Mouse (Mus musculus) embryo, embryonic 9.5 days (tissue): ENCODE data around the gene Pomgnt2.
A peak's percentile ranks its signal among the peaks of the same experiment; 100 is the strongest.

ENCODE experiments used
- DNase-seq: peaks from one replicate; pipeline ENCODE4 v3.0.0-alpha.2; 2017; ENCODE audit errors: extremely low spot score

Pomgnt2 gene

GRCm38 (mm10) chr9:122013629-122014028 is 16.7 kb upstream of the Pomgnt2 start:
- DNase-seq = no peak

DNA sequence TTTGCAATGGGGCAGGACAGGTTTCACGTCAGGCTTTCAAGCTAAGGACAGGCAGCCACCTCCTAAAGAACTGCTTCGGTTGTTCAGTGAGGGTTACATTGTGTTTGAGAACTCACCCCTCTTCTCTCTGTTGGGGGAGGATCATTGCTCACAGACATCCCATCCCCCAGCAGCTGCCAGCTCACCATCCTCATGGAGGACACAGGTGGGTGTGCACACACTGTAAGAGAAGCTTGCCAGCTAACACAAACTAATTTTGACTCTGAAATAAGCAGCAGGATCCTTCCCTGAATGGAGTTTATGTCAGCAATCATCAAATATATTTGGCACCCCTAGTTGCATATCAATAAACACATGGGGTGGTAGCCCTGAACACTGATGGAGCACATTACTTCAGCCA is 15.9 kb upstream of the Pomgnt2 start:
- DNase-seq = no peak

- DNase-seq = no peak
These were observed 13.8 kb upstream of the Pomgnt2 start for GRCm38 (mm10) chr9:122010751-122011150.

DNA sequence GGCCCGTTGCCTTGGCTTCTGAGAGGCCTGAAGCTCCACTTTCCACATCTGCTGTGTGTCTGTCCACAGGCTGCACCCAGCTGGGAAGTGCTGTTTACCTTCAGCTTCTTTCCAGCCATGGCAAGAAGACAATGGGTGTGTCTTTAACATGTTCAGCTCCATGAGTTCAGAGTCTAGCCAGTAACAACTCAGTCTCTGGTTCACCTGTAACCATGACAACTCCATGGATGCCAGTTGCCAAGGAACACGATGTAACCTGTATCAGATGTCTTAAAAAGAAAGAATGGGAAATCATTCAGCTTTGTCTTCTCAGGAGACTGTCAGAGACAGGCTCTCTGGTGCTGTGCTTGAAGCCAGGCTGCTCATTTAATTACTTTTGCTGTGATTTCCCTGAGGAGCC is 12.0 kb upstream of the Pomgnt2 start:
- no peak for DNase-seq

GRCm38 (mm10) chr9:122006609-122007008 is 9.7 kb upstream of the Pomgnt2 start:
- DNase-seq = peak; percentile 43

DNA sequence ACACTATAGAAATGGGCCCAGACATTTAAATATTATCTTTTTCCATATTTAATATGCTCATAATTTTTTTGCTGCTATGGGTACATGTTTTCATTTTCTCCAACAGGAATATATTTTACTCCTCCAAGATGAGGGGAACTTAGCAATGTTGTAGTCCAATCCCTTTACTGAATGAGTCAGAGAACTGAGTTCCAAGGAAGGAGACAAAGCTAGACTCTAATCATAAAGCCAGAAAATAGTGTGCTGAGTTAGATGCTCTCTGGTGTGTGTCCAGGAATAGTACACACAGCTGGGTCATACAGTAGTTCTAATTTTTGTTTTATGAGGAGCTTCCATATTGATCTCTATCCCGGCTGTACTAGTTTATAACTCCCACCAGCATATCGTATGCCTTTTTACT is 9.3 kb upstream of the Pomgnt2 start:
- DNase-seq = no peak

GRCm38 (mm10) chr9:121997978-121998377 is 1.1 kb upstream of the Pomgnt2 start:
- no peak for DNase-seq

DNA sequence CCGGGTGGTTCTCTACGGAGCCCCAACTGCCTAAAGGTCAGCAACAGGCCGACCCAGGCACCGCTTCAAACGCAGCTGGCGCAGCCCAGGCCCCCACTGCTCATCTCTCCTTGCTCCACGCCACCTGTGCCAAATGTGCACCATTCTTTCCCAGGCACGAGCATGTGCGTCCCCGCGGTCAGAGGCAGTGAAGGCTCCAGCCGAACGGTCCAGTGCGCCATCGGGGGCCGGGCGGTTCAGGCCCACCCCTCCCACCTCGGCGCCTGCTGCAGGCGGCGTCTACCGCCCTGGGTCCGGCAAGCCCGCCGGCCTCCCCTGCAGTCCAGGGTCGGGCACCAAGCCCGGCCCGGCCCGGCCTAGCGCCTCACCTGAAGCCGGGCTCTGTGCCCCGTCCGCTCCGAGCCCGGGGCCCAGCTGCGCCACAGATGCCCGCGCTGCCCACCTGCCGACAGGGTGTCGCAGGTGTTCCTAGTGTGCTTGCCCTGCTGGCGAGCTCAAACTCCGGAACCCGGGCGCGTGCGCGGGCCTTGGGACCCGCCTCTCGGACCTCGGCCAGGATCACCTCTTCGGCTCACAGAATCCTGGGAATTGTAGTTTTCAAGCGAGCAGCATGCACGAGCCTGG is 1.3 kb downstream of the Pomgnt2 start:
- peak; percentile 83 for DNase-seq

GRCm38 (mm10) chr9:121995077-121995476 is 1.8 kb downstream of the Pomgnt2 start:
- DNase-seq = no peak

DNA sequence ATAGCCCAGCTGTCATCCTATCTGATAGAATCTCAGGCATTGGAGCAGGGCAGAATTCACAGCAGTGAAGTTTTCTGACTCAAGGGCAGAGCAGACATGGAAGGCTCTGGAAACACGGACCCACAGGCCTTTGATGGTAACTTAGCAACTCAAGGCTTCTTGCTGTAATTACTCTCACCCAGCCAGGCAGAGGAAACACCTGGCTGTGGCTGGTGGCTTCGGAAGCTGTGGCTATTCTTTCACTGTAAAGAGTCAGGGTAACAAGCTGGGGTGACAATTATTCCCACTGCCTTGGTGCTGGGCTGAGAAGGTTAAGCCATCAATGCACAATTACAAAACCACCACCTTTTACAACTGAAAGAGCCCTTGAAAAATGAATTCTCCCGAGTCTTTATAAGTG is 3.9 kb downstream of the Pomgnt2 start:
- no peak for DNase-seq

DNA sequence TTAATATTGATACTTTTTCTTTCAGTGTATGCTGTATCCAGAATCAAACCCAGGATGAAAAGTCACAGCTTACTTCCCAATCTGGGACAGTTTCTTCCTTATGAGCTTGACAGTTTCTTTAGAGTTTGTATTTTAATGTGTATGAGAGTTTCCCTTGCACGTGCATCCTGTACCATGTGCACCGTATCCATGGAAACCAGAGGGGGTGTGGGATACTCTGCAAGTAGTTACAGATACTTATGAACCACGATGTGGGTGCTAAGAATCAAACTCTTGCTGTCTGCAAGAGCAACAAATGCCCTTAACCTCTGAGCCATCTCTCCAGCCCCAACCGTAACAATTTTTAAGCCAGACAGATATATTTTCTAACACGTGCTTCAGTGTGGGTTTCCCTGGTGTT is 5.9 kb downstream of the Pomgnt2 start:
- DNase-seq = no peak

- no peak for DNase-seq
These were observed 7.4 kb downstream of the Pomgnt2 start for GRCm38 (mm10) chr9:121989536-121989935.

- DNase-seq = no peak
These were observed 8.0 kb downstream of the Pomgnt2 start for GRCm38 (mm10) chr9:121988910-121989309.

DNA sequence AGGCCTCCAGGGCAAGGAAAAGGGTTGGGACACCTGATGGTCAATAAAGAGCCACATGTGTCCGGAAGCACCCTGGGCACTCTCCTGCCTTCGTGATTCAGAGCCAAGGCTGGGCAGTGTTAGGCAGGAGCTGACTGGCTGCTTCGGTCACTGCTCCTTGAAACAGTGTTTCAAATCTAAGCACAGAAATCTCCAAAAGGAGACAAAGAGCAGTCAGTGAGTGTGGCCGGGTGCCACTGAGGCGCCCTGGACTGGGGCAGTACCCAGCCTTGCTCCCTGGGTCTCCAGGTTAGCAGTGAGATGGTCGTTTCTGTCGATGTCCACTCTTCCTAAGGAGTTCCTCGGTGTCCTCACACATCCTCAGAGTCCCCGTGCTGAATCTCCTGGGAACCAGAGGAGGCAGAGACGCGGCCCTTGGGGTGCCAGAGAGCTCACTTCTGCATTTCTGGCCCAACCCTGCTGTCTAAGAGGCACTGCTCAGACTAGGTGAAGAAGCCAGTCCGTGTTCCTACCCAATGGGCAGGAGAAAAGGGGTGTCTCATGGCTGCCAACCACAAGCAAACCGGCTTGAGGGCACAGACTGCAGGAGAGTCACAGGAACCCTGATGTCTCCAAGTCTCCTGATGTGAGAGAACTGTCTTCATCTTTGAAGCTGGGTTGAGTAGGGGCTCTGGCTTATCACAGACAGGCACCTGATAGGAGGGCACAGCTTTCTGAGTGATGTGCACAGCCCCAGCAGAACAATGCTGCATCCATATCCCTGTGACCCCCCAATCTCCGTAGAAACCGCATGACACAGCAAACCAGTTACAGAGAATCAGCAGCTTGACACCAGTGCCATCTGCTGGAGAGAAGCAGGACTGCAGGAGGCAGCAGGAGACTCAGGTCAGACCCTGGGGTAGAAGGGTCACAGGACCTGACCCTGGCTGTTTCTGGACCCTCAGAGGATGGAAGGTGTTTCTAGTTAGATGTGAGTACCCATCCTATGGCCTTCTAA is 12.1 kb downstream of the Pomgnt2 start:
- DNase-seq = peak; percentile 77

DNA sequence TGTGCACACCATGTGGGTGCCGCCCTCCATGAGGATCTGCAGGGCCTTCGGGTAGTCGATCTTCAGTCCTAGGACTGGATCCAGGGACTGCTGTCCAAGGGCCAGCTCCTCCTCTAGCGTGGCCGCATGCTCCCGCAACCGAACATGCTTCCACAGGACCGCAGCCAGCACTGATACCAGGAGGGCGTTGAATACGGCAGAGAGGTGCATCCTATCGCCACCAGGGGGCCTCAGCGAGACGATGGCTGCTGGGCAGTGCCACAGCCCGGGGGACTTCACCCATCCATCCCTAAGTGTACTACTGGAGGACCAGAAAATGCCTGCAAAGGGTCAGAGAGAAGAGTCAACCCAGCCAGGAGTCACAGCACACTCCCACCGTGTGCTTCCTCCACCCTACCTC is 13.4 kb downstream of the Pomgnt2 start:
- peak; percentile 59 for DNase-seq

DNA sequence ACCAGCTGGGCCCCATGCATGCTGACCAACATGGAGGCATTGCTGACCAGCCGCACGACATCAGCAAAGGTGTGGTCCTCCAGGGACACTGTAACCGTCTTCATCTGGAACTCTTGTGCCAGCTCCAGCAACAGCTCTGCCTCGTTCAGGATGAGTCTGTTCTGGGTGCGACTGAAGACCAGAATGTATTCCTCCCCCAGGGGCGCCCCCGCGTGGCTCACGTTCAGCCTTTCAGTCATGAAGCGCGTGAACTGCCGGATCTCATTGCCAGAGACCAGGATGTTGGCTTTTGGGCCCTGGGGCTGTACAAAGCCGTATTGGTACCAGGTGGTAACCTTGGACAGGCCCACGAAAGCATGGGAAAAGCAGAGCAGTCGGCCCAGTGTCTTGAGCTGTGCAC is 14.2 kb downstream of the Pomgnt2 start:
- DNase-seq = no peak

DNA sequence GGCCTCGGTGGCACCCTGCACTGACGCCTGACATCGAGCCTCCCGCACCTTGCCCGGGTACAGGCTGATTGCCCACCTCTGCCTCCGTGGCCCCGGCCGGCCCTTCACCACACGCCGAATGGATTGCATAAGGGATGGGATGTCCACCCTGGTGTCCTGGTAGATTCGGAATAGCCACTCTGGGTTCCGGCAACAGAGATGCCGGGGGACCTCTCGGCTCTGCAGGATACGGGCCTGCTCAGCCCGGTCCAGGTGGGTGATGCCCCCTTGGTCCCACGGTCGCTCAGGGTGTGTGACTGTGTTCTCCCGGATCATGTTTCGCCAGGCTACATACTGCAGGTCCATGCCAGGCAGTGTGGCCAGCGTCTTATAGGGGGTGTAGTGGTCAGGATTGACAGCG is 14.7 kb downstream of the Pomgnt2 start:
- no peak for DNase-seq

DNA sequence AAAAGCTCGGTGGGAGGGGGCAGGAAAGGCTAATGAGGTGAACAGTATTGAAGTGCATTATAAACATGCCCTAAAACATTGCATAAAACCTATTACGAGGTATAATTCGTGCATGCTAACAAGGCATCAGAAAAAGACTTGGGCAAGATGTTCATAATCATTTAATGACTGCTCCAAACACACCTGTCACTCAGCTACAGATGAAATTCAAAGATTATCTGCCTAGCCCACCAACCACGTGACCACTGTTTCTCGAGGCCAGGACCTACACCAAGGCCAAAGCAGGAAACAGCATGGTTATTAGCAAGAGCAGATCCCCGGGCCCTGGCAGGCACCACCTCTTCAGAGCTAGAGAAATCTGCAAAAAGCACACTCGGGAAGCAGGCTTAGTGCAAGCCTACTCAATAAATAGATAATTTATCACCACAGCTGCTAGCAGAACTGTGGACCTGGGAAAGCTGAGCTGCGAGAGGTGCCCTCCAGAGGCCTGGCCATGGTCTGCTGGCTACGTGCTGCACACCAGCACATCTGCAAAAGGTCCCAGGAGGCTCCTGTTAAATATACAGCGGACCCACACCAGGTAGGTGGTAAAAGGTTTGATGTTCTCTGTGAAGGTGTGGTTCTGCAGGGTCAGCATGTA is 15.3 kb downstream of the Pomgnt2 start:
- DNase-seq = no peak

DNA sequence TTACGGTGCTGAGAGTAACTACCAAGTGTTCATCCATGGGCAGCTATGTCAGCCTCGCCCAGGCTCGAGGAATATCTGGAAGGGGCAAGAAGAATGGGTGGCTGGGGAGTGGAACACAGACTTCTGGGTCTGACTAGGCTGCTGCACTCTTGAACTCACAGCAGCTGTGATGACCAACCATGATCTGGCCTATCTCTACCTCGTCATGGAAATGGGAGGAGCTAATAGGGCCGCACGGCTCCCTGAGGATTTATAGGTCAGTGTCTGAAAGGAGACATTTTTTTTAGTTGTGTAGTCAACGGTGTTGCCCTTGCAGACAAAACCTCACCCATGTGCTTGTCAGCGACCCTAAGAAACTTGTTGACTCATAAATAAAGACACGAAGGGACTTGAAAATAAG is 15.9 kb downstream of the Pomgnt2 start:
- DNase-seq = no peak

- DNase-seq = no peak
These were observed 21.6 kb downstream of the Pomgnt2 start for GRCm38 (mm10) chr9:121975321-121975720.

- DNase-seq = no peak
These were observed 22.5 kb downstream of the Pomgnt2 start for GRCm38 (mm10) chr9:121974141-121974986.

- DNase-seq = no peak
These were observed 23.7 kb downstream of the Pomgnt2 start for GRCm38 (mm10) chr9:121973207-121973606.
